14 mouse cellular contexts compared by ENCODE assay signal in the genomic region with DNA sequence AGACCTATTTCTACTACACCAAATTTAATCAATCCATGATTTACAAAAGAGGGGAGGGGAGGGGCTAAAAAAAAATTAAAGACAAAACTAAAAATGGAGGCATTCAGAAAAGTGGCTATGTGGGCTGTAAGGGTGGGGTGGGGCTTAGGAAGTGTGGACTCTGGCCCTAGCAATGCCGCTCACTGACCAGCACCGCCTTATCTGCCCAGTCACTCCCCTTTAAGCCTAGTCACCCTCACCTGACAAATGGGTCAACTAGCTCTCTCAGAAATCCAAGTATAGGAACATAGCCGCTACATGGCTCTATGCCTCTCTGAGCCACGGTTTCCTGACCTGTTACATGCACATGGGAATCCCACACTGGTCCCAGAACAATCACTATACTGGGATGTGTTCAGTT. TPM values are rescaled to one million over a fixed set of nuclear protein-coding genes. Genes with fewer than 3 reads are reported as not detected.
DNase-seq lines count a peak whose midpoint lies in the region; ATAC-seq and TF ChIP-seq lines count a peak whose summit lies in the region.
"Had no signal": no experiment of that assay in that cellular context is flagged by ENCODE, and none has a peak within 500 bp of the region (broad histone marks: within the 10 kb centered on the region; RNA-seq: fewer than 3 reads in every experiment).

No protein-coding gene starts in this region.

- no peaks in the 10 kb centered on the region for H3K27me3 ChIP-seq in cerebellum, adult 2 months (ENCODE audit: control insufficient read depth, insufficient read depth, low read length)
- H3K27me3 ChIP-seq in hindbrain, postnatal 0 days (ENCODE audit: insufficient read depth, low read length), result no peaks in the 10 kb centered on the region
- no peaks in the 10 kb centered on the region for H3K27me3 ChIP-seq in hindbrain, embryonic 13.5 days
- H3K27me3 ChIP-seq in lung, embryonic 15.5 days, result no peaks in the 10 kb centered on the region
- H3K27me3 ChIP-seq in stomach, embryonic 15.5 days (replicated peaks), result no peaks in the 10 kb centered on the region
- H3K27me3 ChIP-seq: limb, embryonic 13.5 days; midbrain, embryonic 12.5 days had no signal

- no peak for TF ChIP-seq POLR2A in cerebellum, adult 2 months (IDR thresholded peaks at IDR 0.05; ENCODE audit: borderline replicate concordance, insufficient read depth, low read length)
- TF ChIP-seq POLR2A in lung, adult 2 months (IDR thresholded peaks at IDR 0.05; ENCODE audit: borderline replicate concordance, extremely low read depth, low read depth, low read length), result no peak

- no peak for DNase-seq in cerebellum, adult 2 months
- no peak for DNase-seq in hindbrain, postnatal 0 days (ENCODE audit: low spot score)
- no peak for DNase-seq in lung, adult 2 months
- no peak for DNase-seq in ovary, adult 18-20 months (ENCODE audit: low spot score)
- DNase-seq: adrenal gland, postnatal 14 days; cerebellum, adult 8-10 months; gastrocnemius, postnatal 10 days had no signal

- 90% methylated on average over 4 of the region's 4 CpGs for whole genome bisulfite sequencing in cerebellum, adult 2 months
- 95% methylated on average over 4 of the region's 4 CpGs for WGBS in hindbrain, postnatal 0 days
- 91% methylated on average over 4 of the region's 4 CpGs for WGBS in hindbrain, embryonic 13.5 days
- WGBS in lung, embryonic 15.5 days, result 85% methylated on average over 4 of the region's 4 CpGs
- 61% methylated on average over 4 of the region's 4 CpGs for WGBS in lung, adult 2 months
- WGBS in stomach, embryonic 15.5 days, result 89% methylated on average over 4 of the region's 4 CpGs

- no peak for TF ChIP-seq CTCF in cerebellum, adult 2 months (IDR thresholded peaks at IDR 0.05; ENCODE audit: borderline replicate concordance, insufficient read depth, low read depth, low read length)
- TF ChIP-seq CTCF in hindbrain, postnatal 0 days (IDR thresholded peaks at IDR 0.05; ENCODE audit: low read depth), result no peak
- TF ChIP-seq CTCF in lung, adult 2 months (IDR thresholded peaks at IDR 0.05; ENCODE audit: insufficient read depth, low read length), result no peak

- H3K4me1 ChIP-seq in cerebellum, adult 2 months (ENCODE audit: control insufficient read depth, insufficient read depth, low read length), result peaks cover 70% of the 10 kb centered on the region
- H3K4me1 ChIP-seq in hindbrain, postnatal 0 days (ENCODE audit: insufficient read depth, low read length), result peaks cover 17% of the 10 kb centered on the region
- H3K4me1 ChIP-seq in hindbrain, embryonic 13.5 days (replicated peaks), result peaks cover 39% of the 10 kb centered on the region
- peaks cover 43% of the 10 kb centered on the region for H3K4me1 ChIP-seq in lung, embryonic 15.5 days
- H3K4me1 ChIP-seq in lung, adult 2 months (ENCODE audit: control insufficient read depth, insufficient read depth, low read length), result peaks cover 41% of the 10 kb centered on the region
- peaks cover 33% of the 10 kb centered on the region for H3K4me1 ChIP-seq in stomach, embryonic 15.5 days

- H3K4me2 ChIP-seq in hindbrain, postnatal 0 days (ENCODE audit: low read depth, low read length), result no peak overlapping the region
- no peak overlapping the region for H3K4me2 ChIP-seq in hindbrain, embryonic 13.5 days
- H3K4me2 ChIP-seq in lung, embryonic 15.5 days, result no peak overlapping the region
- no peak overlapping the region for H3K4me2 ChIP-seq in stomach, embryonic 15.5 days
- H3K4me2 ChIP-seq: limb, embryonic 13.5 days; midbrain, embryonic 12.5 days had no signal

- H3K27ac ChIP-seq in cerebellum, adult 2 months (ENCODE audit: insufficient read depth, low read length), result peak overlapping the region; percentile 81
- H3K27ac ChIP-seq in hindbrain, postnatal 0 days, result peak overlapping the region; percentile 20; the same call in 1 of the 2 replicates
- H3K27ac ChIP-seq in hindbrain, embryonic 13.5 days, result no peak overlapping the region
- peak overlapping the region; percentile 18 for H3K27ac ChIP-seq in lung, embryonic 15.5 days
- H3K27ac ChIP-seq in stomach, embryonic 15.5 days, result peak overlapping the region; percentile 61
- H3K27ac ChIP-seq: limb, embryonic 13.5 days; midbrain, embryonic 12.5 days had no signal

- H3K9ac ChIP-seq in hindbrain, postnatal 0 days (replicated peaks; ENCODE audit: low read length), result no peak overlapping the region
- no peak overlapping the region for H3K9ac ChIP-seq in hindbrain, embryonic 13.5 days
- H3K9ac ChIP-seq in lung, embryonic 15.5 days, result no peak overlapping the region
- H3K9ac ChIP-seq in stomach, embryonic 15.5 days, result no peak overlapping the region
- H3K9ac ChIP-seq: limb, embryonic 13.5 days; midbrain, embryonic 12.5 days had no signal

- no peak for ATAC-seq in cerebellum, adult (ENCODE audit: insufficient number of reproducible peaks, low FRiP score, low TSS enrichment)
- ATAC-seq in hindbrain, postnatal 0 days, result no peak
- no peak for ATAC-seq in hindbrain, embryonic 13.5 days (ENCODE audit: low FRiP score)
- no peak for ATAC-seq in lung, embryonic 15.5 days (ENCODE audit: borderline replicate concordance, extremely low read depth, low FRiP score, low TSS enrichment)
- peak; percentile 47; the same call in 1 of the 2 replicates for ATAC-seq in stomach, embryonic 15.5 days (ENCODE audit: insufficient read depth, low FRiP score, low read depth)

- H3K36me3 ChIP-seq in hindbrain, postnatal 0 days (ENCODE audit: insufficient read depth, low read length), result no peaks in the 10 kb centered on the region
- H3K36me3 ChIP-seq in hindbrain, embryonic 13.5 days, result no peaks in the 10 kb centered on the region
- H3K36me3 ChIP-seq in lung, embryonic 15.5 days, result no peaks in the 10 kb centered on the region
- H3K36me3 ChIP-seq in stomach, embryonic 15.5 days, result no peaks in the 10 kb centered on the region
- H3K36me3 ChIP-seq: limb, embryonic 13.5 days; midbrain, embryonic 12.5 days had no signal

- H3K4me3 ChIP-seq in cerebellum, adult 2 months (replicated peaks; ENCODE audit: insufficient read depth, low read depth, low read length), result no peak overlapping the region
- no peak overlapping the region for H3K4me3 ChIP-seq in hindbrain, postnatal 0 days (ENCODE audit: low read length)
- H3K4me3 ChIP-seq in hindbrain, embryonic 13.5 days, result no peak overlapping the region
- no peak overlapping the region for H3K4me3 ChIP-seq in lung, embryonic 15.5 days
- no peak overlapping the region for H3K4me3 ChIP-seq in lung, adult 2 months (replicated peaks; ENCODE audit: extremely low read depth, low read depth, low read length)
- H3K4me3 ChIP-seq in stomach, embryonic 15.5 days (replicated peaks), result no peak overlapping the region
- H3K4me3 ChIP-seq: forebrain, embryonic 10.5 days; limb, embryonic 13.5 days; midbrain, embryonic 12.5 days had no signal

- no peaks in the 10 kb centered on the region for H3K9me3 ChIP-seq in hindbrain, postnatal 0 days (ENCODE audit: low read length)
- H3K9me3 ChIP-seq in hindbrain, embryonic 13.5 days, result no peaks in the 10 kb centered on the region
- no peaks in the 10 kb centered on the region for H3K9me3 ChIP-seq in lung, embryonic 15.5 days
- H3K9me3 ChIP-seq in stomach, embryonic 15.5 days, result no peaks in the 10 kb centered on the region
- H3K9me3 ChIP-seq: forebrain, embryonic 10.5 days; limb, embryonic 13.5 days; midbrain, embryonic 12.5 days had no signal

RNA-seq across cellular contexts. Expression of a gene that starts 26.7 kb away (rescaled TPM):
- polyA plus RNA-seq in cerebellum, adult 2 months (2012; rRNA removed), result 37.3 and 37.8 TPM in 2 replicates
- 20.9 and 21.0 TPM in 2 replicates for total RNA-seq in hindbrain, postnatal 0 days (2014; rRNA removed)
- 10.2 and 12.9 TPM in 2 replicates for polyA plus RNA-seq in hindbrain, postnatal 0 days (2015; fragmentation: Nextera tagmentation; extraction: Ambion mirVana)
- polyA plus RNA-seq in hindbrain, embryonic 13.5 days (2015; fragmentation: Nextera tagmentation; extraction: Ambion mirVana), result 16.9 and 19.3 TPM in 2 replicates
- 25.9 and 33.8 TPM in 2 replicates for polyA plus RNA-seq in lung, embryonic 15.5 days (2015; fragmentation: Nextera tagmentation; extraction: Ambion mirVana)
- 79.4 and 80.3 TPM in 2 replicates for polyA plus RNA-seq in lung, adult 2 months (2012; rRNA removed)
- 15.5 and 17.3 TPM in 2 replicates for polyA plus RNA-seq in stomach, embryonic 15.5 days (2015; fragmentation: Nextera tagmentation; extraction: Ambion mirVana)
